Mouse (Mus musculus) G1E (cell line): ENCODE data around the gene Lsamp. TPM values are rescaled to one million over a fixed set of nuclear protein-coding genes. Genes with fewer than 3 reads are reported as not detected.

Experiments used
- ATAC-seq: 2 replicates; pipeline ENCODE4 v1.8.0; 2016; ENCODE audit warnings: mild to moderate bottlenecking; ENCODE audit not compliant: insufficient number of reproducible peaks, poor library complexity, low FRiP score, severe bottlenecking; ENCODE audit errors: extremely low read depth
- DNase-seq: peaks from one replicate; pipeline ENCODE4 v3.0.0; 2012; ENCODE audit warnings: low spot score
- H3K27me3 ChIP-seq: 2 replicates; pipeline ENCODE4 v1.6.1; 2012; ENCODE audit warnings: mild to moderate bottlenecking, low read length, inconsistent platforms; ENCODE audit not compliant: insufficient read depth
- H3K36me3 ChIP-seq: replicated peaks from 2 replicates; pipeline ENCODE3; 2012; ENCODE audit warnings: mild to moderate bottlenecking, inconsistent platforms
- H3K4me1 ChIP-seq: 2 replicates; pipeline ENCODE4 v1.6.1; 2012; ENCODE audit warnings: low read depth, low read length, inconsistent platforms, mixed read lengths; ENCODE audit not compliant: insufficient read depth
- H3K4me3 ChIP-seq: 2 replicates; pipeline ENCODE4 v1.5.1; 2012; ENCODE audit warnings: low read depth, mild to moderate bottlenecking, inconsistent platforms, low read length, moderate library complexity, mixed read lengths
- H3K9me3 ChIP-seq: replicated peaks from 2 replicates; pipeline ENCODE4 v1.6.1; 2012; ENCODE audit warnings: inconsistent platforms
- CTCF ChIP-seq: IDR thresholded peaks from 2 replicates; pipeline ENCODE4 v1.5.1; 2012; ENCODE audit warnings: low read depth, low read length, inconsistent platforms, mixed read lengths
- GATA1 ChIP-seq: IDR thresholded peaks from 2 replicates; pipeline ENCODE4 v1.6.1; 2012; ENCODE audit warnings: borderline replicate concordance, low read length, inconsistent platforms, mixed read lengths
- GATA2 ChIP-seq: IDR thresholded peaks from 2 replicates; pipeline ENCODE4 v1.6.1; 2012; ENCODE audit warnings: low read depth, low read length, inconsistent platforms, borderline replicate concordance
- POLR2AphosphoS5 ChIP-seq: IDR thresholded peaks from 2 replicates; pipeline ENCODE4 v1.6.1; 2012; ENCODE audit warnings: low read depth, low read length, inconsistent platforms; ENCODE audit not compliant: insufficient replicate concordance
- TAL1 ChIP-seq: conservative IDR thresholded peaks from 2 replicates; pipeline ENCODE4 v1.6.1; 2012; ENCODE audit warnings: low read depth, low read length, inconsistent platforms, mixed read lengths
- polyA plus RNA-seq: library from polyadenylated mRNA; stranded (reverse); fragments of >175 nt; gene quantifications from 2 replicates; pipeline ENCODE4 v1.2.3, GENCODE M21; 2012
- total RNA-seq, 2 experiments: library from RNA; stranded (forward) in 1 of 2; stranded (reverse) in 1 of 2; fragments of 200-1000 nt in 1 of 2; fragments of >200 nt in 1 of 2; fragmentation: Nextera tagmentation in 1 of 2; gene quantifications; 2 replicates each; pipeline ENCODE4 v1.2.3; 2014 to 2017

The Lsamp gene
- total and polyA plus RNA-seq, 3 experiments, result 0.49 TPM; not detected in 2

GRCm38 (mm10) chr16:41675774-41676173 lies 1691.6 kb downstream of the Lsamp start:
- peaks cover 8% of the 10 kb centered on the region for H3K9me3 ChIP-seq
- ATAC-seq (no peak), DNase-seq (no peak)
- TF ChIP-seq POLR2AphosphoS5 (no peak), GATA2 (no peak), CTCF (no peak), TAL1 (no peak), GATA1 (no peak)
- H3K4me3 ChIP-seq, result no peak overlapping the region
- H3K4me1 ChIP-seq, result no peaks in the 10 kb centered on the region
- no peaks in the 10 kb centered on the region for H3K27me3 ChIP-seq
- no peaks in the 10 kb centered on the region for H3K36me3 ChIP-seq

- Histone ChIP-seq H3K4me1 (no peaks in the 10 kb centered on the region), H3K4me3 (no peak overlapping the region), H3K36me3 (no peaks in the 10 kb centered on the region), H3K9me3 (no peaks in the 10 kb centered on the region), H3K27me3 (no peaks in the 10 kb centered on the region)
- 0 out of 2 replicates have a peak, but pooled peaks have one; percentile 6 for TF ChIP-seq CTCF
- no peak for TF ChIP-seq GATA2
- TF ChIP-seq TAL1, result no peak
- no peak for TF ChIP-seq GATA1
- TF ChIP-seq POLR2AphosphoS5, result no peak
- ATAC-seq (peak; percentile 28; the same call in 1 of the 2 replicates), DNase-seq (no peak)
Measured at GRCm38 (mm10) chr16:41692435-41692834, 1708.3 kb downstream of the Lsamp start.

DNA sequence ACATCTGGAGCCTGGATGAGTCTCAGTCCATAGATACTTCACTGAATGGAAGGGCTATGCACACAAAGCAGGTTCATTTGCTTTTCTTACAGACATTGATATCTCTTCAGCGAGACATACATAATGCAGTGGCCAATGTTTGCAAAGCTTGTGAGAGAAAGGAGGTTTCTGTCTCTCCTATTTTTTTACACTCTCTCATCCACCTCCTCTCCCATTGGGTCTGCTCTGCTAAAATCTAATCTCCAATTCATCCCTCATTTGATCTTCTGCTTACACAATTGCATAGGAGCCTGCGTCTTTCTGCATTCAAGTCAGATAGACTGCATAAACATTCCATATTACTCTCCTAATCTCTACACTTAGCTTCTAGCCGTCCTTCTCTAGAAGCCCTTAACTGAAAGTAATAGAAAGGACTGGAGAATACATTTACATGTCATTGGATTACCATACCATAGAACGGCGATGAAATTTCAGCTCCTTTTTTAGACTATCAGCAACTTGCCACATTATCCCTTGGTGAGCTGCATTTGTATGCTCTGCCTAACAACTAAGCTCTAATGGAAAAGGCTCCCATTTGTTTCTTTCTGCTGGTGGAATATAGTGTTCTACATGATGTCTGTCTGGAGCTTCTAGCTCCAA lies 1717.7 kb downstream of the Lsamp start:
- no peak for ATAC-seq
- TF ChIP-seq GATA2 (no peak), CTCF (no peak), GATA1 (no peak), TAL1 (no peak), POLR2AphosphoS5 (no peak)

DNA sequence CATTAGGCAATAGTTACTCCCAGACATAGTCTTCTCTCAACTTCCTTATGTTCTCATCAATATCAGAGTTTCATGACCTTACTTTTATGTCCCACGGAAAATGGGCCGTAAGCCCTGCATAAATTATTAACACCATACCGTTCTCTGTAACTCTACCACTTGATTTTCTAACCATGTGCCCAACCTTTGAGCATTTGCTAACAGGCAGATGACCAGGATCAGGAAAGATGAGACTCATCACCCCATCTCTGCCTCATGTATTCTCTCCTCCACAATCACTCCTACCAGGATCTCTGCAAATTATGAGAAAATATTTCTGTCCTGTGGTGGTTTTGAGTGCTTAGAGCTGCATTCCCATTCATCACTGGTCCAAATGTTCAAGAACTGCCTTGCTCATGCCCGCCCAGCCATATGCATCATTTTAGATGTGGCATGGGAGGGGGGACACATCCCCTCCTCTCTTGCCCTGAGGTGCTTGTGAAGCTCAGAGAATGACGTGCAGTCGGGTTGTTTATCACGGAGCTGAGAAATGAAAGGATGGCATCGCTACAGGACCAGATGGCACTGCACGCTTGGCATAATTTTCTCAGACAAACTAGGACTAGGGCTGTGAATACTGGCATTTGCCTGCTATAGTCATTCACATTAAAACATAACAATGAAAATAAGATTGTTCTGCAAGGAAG lies 1744.9 kb downstream of the Lsamp start:
- Histone ChIP-seq H3K27me3 (no peaks in the 10 kb centered on the region), H3K4me3 (no peak overlapping the region), H3K4me1 (no peaks in the 10 kb centered on the region), H3K36me3 (no peaks in the 10 kb centered on the region), H3K9me3 (peaks cover 4% of the 10 kb centered on the region)
- DNase-seq (no peak), ATAC-seq (no peak)
- no peak for TF ChIP-seq GATA2
- TF ChIP-seq CTCF, result no peak
- no peak for TF ChIP-seq GATA1
- no peak for TF ChIP-seq TAL1
- TF ChIP-seq POLR2AphosphoS5, result no peak

More for the DNA sequence above, 1717.7 kb downstream of the Lsamp start:
- Histone ChIP-seq H3K27me3 (no peaks in the 10 kb centered on the region), H3K4me3 (no peak overlapping the region), H3K4me1 (no peaks in the 10 kb centered on the region), H3K36me3 (no peaks in the 10 kb centered on the region), H3K9me3 (no peaks in the 10 kb centered on the region)
- DNase-seq, result no peak

DNA sequence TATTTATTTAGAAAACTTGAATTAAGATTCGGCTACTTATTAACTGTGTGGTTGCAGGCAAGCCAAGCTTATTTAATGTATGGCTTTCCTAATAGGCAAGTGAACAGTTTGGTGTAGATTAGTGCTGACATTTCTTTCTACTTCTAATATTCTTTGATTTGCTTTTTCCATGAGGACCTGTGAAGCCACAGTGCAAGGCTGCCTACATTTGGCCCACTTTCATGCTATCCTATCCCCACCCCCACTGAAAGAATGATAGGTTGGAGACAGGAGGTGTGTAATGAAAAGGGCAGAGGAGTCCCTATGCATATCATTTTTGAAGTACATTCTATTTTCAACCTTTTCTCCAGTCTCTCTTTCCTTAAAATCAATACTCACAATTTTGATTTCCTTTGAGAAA lies 1745.8 kb downstream of the Lsamp start:
- DNase-seq, result no peak
- TF ChIP-seq GATA1, result no peak
- Histone ChIP-seq H3K4me3 (no peak overlapping the region), H3K4me1 (no peaks in the 10 kb centered on the region), H3K27me3 (no peaks in the 10 kb centered on the region), H3K36me3 (no peaks in the 10 kb centered on the region), H3K9me3 (peaks cover 4% of the 10 kb centered on the region)
- no peak for ATAC-seq

GRCm38 (mm10) chr16:41745037-41745436 lies 1760.9 kb downstream of the Lsamp start:
- H3K36me3 ChIP-seq, result no peaks in the 10 kb centered on the region
- no peak for DNase-seq
- H3K4me1 ChIP-seq, result no peaks in the 10 kb centered on the region
- H3K4me3 ChIP-seq, result no peak overlapping the region
- TF ChIP-seq GATA2, result no peak
- no peak for TF ChIP-seq GATA1
- no peak for TF ChIP-seq TAL1
- no peak for TF ChIP-seq POLR2AphosphoS5
- no peak for TF ChIP-seq CTCF
- no peaks in the 10 kb centered on the region for H3K27me3 ChIP-seq
- peaks cover 2% of the 10 kb centered on the region; the same call in 1 of the 2 replicates for H3K9me3 ChIP-seq
- no peak for ATAC-seq
